Mouse (Mus musculus) brain, embryonic 14.5 days (tissue): Measurements from ENCODE around the gene Tcf12. TPM values are rescaled to one million over a fixed set of nuclear protein-coding genes. Genes with fewer than 3 reads are reported as not detected.

ENCODE experiments used
- DNase-seq: peaks from one replicate; pipeline ENCODE4 v3.0.0-alpha.2; 2011; ENCODE audit warnings: low read depth
- CTCF ChIP-seq: fragments of 200-500 bp; IDR thresholded peaks from 2 replicates; pipeline ENCODE4 v1.5.1; 2012; ENCODE audit warnings: inconsistent platforms, mild to moderate bottlenecking, moderate library complexity, borderline replicate concordance; ENCODE audit not compliant: insufficient read depth, insufficient read length; ENCODE audit errors: extremely low read depth
- POLR2A ChIP-seq: fragments of 200-500 bp; IDR thresholded peaks from 2 replicates; pipeline ENCODE4 v1.6.1; 2012; ENCODE audit warnings: mild to moderate bottlenecking, inconsistent platforms, borderline replicate concordance; ENCODE audit not compliant: poor library complexity, insufficient read depth, insufficient read length, severe bottlenecking; ENCODE audit errors: extremely low read depth
- polyA plus RNA-seq: library from polyadenylated mRNA; depleted of rRNA; stranded (reverse); fragments of >200 nt; gene quantifications from 2 replicates; pipeline ENCODE4 v1.2.3, GENCODE M21; 2012

Tcf12 gene
- polyA plus RNA-seq, 1 experiment = 140 TPM

DNA sequence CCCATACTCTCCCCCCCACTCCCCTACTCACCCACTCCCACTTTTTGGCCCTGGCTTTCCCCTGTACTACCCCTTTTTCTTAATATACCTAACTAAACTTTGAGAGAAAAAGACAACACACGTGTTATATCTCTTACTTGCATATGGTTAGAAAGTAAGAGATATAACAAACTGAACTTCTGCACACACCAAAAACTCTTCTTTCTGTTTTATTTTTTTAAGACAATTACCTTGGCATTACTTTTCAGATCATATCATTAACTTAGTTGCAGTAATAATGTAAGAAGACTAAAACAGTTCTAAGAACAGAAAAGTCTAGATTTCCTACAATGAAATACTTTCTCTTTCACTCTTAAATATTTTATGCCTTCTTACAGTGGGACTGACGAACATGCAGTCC lies 72.3 kb downstream of the Tcf12 start:
- no peak for TF ChIP-seq POLR2A
- no peak for TF ChIP-seq CTCF
- no peak for DNase-seq

DNA sequence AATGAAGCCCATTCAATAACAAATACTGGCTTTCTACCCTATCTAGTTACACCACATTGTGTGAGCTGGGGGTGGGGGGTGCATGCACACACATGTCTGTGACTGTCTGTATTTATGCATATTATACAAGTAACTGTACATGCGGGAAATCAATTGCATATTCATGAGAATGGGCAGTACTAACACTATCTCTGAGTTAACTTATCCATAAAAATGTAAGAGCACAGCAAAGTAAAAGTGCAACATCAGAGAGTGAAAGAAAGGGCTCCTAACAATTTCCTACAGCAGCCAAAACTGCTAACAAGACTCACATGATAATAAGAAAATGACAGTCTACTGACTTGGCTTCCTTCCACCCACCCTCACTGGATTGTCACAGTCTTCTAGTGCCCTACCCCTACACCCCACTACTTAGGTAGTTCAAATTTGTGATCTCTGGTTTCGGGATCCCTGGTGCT lies 74.6 kb downstream of the Tcf12 start:
- TF ChIP-seq POLR2A (no peak), CTCF (no peak)
- DNase-seq = peak; percentile 29

DNA sequence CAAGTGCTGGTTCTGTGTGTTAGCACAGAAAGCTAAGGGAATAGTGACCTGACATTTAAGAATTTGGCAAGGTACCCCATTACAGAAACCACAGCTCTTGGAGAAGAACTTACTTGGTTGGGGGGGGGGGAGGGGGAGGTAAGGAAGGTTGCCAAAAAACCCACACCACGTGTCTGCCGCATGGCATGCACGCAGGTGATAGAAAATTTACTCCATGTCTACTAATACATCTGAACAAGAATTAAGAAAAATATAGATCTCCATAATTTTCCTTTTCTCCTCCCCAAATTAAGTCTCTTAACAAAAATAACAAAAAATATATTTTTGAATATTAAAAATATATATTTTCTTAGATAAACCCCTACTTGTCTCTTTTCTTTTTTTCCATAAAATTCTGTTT lies 75.4 kb downstream of the Tcf12 start:
- TF ChIP-seq CTCF = no peak
- no peak for DNase-seq

DNA sequence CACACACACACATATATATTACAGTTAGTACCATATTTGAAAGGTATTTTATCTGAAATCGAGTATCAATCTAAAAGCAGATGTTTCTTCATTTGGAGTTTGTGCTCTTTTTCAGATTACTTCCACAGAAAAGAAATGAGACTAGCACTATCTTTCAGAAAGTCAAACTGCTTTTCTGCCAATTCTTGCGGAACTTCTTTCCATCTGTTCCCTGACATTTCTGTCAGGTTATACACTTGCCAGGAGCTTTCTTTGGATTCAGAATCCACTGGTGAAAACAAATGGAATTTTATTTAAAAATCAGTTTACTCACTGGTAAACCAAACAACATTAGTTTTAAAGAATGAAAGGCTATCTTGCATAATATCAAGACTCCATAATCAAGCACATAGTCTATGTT lies 78.4 kb downstream of the Tcf12 start:
- DNase-seq = peak; percentile 43
- no peak for TF ChIP-seq CTCF
- TF ChIP-seq POLR2A = no peak

DNA sequence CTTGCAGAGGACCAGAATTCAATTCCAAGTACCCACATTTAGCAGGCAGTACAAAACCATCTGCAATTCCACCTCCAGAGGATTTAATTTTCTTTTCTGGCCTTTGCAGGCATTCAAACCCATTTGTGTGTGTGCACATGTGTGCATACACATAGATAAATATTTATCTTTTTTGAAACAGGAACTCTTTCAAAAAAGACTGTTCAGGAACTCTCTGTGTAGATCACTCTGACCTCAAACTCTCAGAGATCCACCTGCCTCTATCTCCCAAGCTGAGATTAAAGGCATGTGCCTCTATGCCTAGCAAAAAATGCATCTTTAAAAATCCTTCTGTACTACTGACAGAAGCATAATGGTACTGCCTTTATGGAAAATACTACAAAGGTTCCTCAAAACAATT lies 81.4 kb downstream of the Tcf12 start:
- no peak for DNase-seq
- no peak for TF ChIP-seq POLR2A
- no peak for TF ChIP-seq CTCF

DNA sequence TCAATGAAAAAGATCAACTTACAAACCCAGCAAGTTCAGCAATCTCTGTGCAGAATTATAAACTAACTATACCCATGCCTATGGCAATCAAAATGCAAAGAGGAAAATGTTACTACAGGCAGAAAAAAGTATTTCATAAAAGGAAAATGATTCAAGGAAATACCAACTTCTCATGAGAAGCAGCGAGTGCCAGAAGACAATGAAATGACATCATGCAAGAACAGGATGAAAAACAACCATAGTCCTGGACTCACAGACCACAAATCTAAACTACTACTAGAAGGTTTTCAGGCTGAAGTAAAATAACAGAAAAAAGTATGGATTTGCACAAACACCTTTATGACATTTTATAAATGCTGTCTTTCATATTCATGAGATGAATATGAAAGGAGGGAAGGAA lies 82.1 kb downstream of the Tcf12 start:
- TF ChIP-seq POLR2A (no peak), CTCF (no peak)
- DNase-seq = no peak

DNA sequence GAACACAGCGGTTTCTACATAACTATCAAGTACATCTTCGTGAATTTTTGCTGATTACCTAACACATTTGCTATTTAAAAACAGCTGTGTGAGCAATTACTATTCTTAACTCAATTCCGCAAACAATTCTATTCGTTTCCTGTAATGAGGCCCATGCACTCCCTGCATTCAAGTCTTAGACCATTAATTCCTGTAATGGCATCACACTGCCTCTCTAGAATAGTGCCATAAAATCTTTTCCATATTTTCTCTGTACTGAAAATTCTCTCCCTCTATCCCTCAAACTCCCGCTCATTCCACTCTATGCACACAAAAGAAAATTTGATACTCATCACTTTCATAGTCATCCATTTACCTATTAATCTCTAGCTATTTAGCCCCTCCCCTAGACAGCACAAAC lies 88.4 kb downstream of the Tcf12 start:
- peak; percentile 12 for DNase-seq
- TF ChIP-seq POLR2A (no peak), CTCF (no peak)

DNA sequence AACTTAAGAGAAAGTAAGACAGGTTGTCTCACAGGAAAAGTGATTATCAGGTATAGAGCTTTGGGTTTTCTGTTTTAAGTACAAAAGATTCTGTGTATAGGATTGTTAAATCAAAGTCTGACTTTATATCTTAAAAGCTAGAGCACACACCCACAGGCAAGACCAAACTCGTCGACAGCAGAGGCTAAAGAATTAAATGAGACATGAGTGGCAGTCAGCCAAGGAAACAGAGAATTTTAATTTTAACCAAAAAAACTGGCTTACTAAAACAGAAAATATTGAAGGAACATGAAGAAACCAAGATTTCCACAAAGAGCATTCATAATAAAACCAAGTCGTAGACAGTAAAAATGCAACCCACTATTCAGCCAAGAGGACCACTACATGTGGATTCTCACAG lies 90.2 kb downstream of the Tcf12 start:
- TF ChIP-seq POLR2A = no peak
- no peak for TF ChIP-seq CTCF
- DNase-seq = peak; percentile 15

DNA sequence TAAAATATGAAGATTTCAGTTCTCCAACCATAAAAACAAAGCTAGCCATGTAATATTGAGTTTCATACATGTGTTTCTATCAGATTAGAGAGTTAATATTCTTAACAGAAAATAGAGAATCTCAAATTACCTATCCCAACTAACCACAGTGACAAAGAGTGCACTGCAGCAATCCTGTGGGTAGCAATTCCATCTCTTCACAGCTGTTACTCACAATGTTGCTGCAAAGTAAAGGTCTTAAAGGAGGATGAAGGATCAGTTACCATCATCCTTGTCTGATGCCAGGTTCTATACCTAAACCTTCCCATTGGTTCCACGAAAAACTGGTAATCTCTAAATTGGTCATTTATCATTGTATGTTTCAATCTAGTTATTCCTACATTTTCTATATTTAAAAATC lies 95.7 kb downstream of the Tcf12 start:
- DNase-seq = no peak
- TF ChIP-seq POLR2A (no peak), CTCF (no peak)

DNA sequence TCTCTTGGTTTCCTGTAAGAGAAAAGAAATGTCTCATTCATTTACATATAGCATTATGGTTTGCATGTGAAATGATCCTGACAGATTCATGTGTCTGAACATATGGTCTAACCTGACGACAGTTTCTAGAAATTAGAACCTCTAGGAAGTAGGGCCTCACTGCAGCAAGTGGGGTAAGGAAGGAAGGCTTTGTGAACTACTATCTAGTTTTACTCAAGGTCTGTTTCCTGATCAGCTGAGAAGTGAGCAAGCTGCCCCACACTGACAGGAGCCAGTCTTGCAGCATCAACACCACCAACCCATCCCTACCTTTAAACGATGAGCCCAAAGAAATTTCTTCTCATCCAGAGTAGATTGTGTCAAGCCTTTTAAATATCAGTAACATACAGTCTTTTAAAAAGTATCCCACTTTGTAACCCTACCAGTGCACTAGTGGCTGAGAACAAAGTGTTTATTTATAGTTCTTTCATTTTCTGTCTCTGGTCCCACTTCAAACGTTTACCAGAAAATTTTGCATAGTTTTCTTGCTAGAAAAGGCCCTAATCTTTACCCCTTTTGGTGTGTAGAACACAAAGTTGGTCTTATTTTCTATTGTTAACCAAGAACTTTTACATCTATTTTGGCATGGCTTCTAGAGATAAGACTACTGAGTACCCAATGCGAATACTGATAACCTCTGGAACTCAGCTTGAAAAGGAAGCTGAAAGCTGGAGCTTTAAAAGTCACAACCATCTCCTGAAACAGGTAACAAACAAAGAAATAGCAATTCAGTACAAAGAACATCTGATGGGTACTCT lies 96.9 kb downstream of the Tcf12 start:
- no peak for DNase-seq
- TF ChIP-seq POLR2A (no peak), CTCF (no peak)

DNA sequence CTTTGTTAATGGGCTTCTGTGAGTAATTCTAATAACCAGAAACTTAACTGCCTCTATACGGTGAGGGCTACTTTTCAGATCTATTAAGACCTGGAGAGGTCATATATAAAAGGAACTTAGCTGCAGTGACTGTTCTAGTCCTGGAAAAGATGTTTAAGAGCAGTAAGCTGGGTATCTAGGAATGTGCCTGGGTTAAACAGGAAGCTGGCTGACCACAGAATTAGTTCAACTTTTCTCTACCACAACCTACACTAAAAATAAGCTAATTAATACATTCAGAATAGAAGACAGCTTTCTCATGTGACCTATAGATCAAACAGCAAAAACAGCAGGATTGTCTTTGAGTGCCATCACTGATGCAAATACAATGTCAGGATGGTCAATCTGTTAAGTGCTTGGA lies 98.1 kb downstream of the Tcf12 start:
- DNase-seq = no peak
- TF ChIP-seq CTCF = no peak
- no peak for TF ChIP-seq POLR2A

DNA sequence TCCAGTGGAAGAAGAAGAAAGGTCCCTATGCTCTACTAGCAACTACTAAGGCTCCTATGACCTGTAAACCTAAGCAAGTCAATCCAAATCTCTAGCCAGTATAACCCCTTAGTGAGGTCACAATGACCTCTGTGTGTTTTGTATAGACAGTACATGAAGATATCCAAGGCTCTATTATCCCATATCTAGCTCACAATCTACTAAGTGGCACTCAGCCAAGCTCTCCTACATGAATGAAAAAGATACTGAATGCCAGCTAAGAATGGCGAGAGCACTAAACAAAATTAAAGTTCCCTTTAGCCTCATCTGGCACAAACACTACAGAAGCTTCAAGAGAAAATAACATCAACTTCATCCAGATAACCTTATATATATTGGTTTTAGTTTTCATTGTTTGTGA lies 103.0 kb downstream of the Tcf12 start:
- DNase-seq = peak; percentile 10
- TF ChIP-seq POLR2A = no peak
- TF ChIP-seq CTCF = no peak
